Mouse (Mus musculus) liver, postnatal 0 days (tissue): ENCODE results near the gene Actr3.

Experiments used
- CTCF ChIP-seq: sonication (generic); IDR thresholded peaks from 2 replicates; pipeline ENCODE4 v1.5.1; 2016; ENCODE audit warnings: antibody characterized with exemption, low read depth
- EP300 ChIP-seq: IDR thresholded peaks from 2 replicates; pipeline ENCODE4 v1.6.1; 2016; ENCODE audit warnings: antibody characterized with exemption, low read depth, mild to moderate bottlenecking

DNA sequence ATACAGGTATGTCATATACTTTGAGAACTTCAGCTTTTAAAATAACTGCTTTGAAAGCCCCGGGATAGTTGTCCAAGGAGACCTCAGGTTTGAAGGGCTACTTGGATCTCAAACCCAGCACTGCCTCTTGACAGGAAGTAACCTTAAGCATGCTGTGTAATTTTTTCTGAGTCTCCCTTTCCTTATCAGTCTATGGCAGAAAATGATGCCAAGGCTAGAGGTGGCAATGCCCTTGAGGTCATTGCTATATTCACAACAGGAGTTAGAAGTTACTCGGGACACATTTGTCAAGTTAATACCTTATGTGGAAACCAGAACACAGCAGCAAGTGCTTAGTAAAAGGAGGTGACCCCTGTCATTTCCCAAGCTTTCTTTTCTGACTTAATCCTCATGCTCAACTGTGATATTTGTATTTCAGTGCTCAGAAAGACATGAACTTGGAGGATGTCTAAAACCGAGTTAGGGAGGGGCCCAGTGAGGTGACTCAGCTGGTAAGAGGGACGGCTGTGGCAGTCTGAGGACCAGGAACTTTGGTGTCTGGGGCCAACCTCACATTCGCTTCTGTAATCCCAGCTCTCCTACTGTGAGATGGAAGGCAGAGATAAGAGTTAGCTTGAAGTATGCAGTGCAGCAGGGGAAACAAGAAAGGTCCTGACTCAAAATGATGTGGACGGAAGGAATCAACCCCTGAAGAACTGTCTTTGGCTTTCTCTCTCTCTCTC, 40.6 kb upstream of the Actr3 start:
- no peak for TF ChIP-seq CTCF
- TF ChIP-seq EP300 = no peak
